Mouse (Mus musculus) limb, embryonic 11.5 days (tissue): Measurements from ENCODE around the gene Olfr466. TPM values are rescaled to one million over a fixed set of nuclear protein-coding genes. Genes with fewer than 3 reads are reported as not detected.

Experiments
- ATAC-seq: fragments of 200-750 bp; cut with Nextera tagmentation; 2 replicates; pipeline ENCODE4 v1.8.0; 2017; ENCODE audit warnings: low read depth; ENCODE audit not compliant: insufficient number of reproducible peaks, low FRiP score, low TSS enrichment
- DNase-seq: peaks from one replicate; pipeline ENCODE4 v3.0.0-alpha.2; 2015; ENCODE audit warnings: low spot score
- H3K27ac ChIP-seq: fragments of 300-500 bp; sonication (generic); replicated peaks from 2 replicates; pipeline ENCODE4 v1.5.1; 2014; ENCODE audit warnings: low read depth, mild to moderate bottlenecking, low read length
- H3K27me3 ChIP-seq: fragments of 300-500 bp; sonication (generic); 2 replicates; pipeline ENCODE4 v1.6.1; 2014; ENCODE audit warnings: mild to moderate bottlenecking, low read length, mixed read lengths; ENCODE audit not compliant: control insufficient read depth, insufficient read depth
- H3K36me3 ChIP-seq: fragments of 300-500 bp; sonication (generic); 2 replicates; pipeline ENCODE4 v1.6.1; 2014; ENCODE audit warnings: mild to moderate bottlenecking, low read length, moderate library complexity, mixed read lengths; ENCODE audit not compliant: control insufficient read depth, insufficient read depth
- H3K4me1 ChIP-seq: fragments of 300-500 bp; sonication (generic); 2 replicates; pipeline ENCODE4 v1.6.1; 2014; ENCODE audit warnings: low read length, mixed read lengths; ENCODE audit not compliant: control insufficient read depth, insufficient read depth
- H3K4me2 ChIP-seq: fragments of 300-500 bp; sonication (generic); 2 replicates; pipeline ENCODE4 v1.6.1; 2014; ENCODE audit warnings: low read depth, mild to moderate bottlenecking, moderate library complexity; ENCODE audit not compliant: severe bottlenecking
- H3K4me3 ChIP-seq: fragments of 300-500 bp; sonication (generic); 2 replicates; pipeline ENCODE4 v1.5.1; 2014; ENCODE audit warnings: low read depth, low read length
- H3K9ac ChIP-seq: fragments of 300-500 bp; sonication (generic); 2 replicates; pipeline ENCODE4 v1.6.1; 2014; ENCODE audit warnings: mild to moderate bottlenecking, low read length
- H3K9me3 ChIP-seq: fragments of 300-500 bp; sonication (generic); 2 replicates; pipeline ENCODE4 v1.6.1; 2016; ENCODE audit warnings: low read length; ENCODE audit not compliant: control insufficient read depth
- WGBS: fragments of 180-500 bp; shearing (Covaris S2); extraction: QIAGEN DNeasy Blood & Tissue Kit; methylation state at CpG from one replicate; pipeline ENCODE4 v1.1.7; 2014; 5-methylcytosine and 5-hydroxymethylcytosine counted together
- polyA plus RNA-seq: library from polyadenylated mRNA; unstranded; fragments of >200 nt; fragmentation: Nextera tagmentation; extraction: Ambion mirVana; gene quantifications from 2 replicates; pipeline ENCODE4 v1.2.1, GENCODE M21; 2014

Olfr466 gene
- not detected in 2 replicates for polyA plus RNA-seq

- no peak within 1 kb of the TSS for H3K9ac ChIP-seq
- H3K27me3 ChIP-seq: no peaks in the 10 kb centered on the region
- no peaks in the 10 kb centered on the region for H3K4me1 ChIP-seq
- no peak within 1 kb of the TSS for H3K27ac ChIP-seq
- 56% methylated on average over 1 of the region's 1 CpGs for WGBS
- DNase-seq (no peak), ATAC-seq (no peak)
- no peak within 1 kb of the TSS for H3K4me2 ChIP-seq
- H3K4me3 ChIP-seq: no peak within 1 kb of the TSS
- H3K36me3 ChIP-seq: no peaks in the 10 kb centered on the region
- H3K9me3 ChIP-seq: no peaks in the 10 kb centered on the region
These were observed at the start of gene Olfr466 for GRCm38 (mm10) chr13:65149940-65150339. Gene Olfr466, plus strand, starts transcription at chr13:65150240.

GRCm38 (mm10) chr13:65100678-65101077 is 49.4 kb upstream of the Olfr466 start:
- DNase-seq (no peak), ATAC-seq (no peak)
- Histone ChIP-seq H3K9me3 (no peaks in the 10 kb centered on the region), H3K4me2 (no peak overlapping the region), H3K4me3 (no peak overlapping the region), H3K27me3 (no peaks in the 10 kb centered on the region), H3K36me3 (no peaks in the 10 kb centered on the region), H3K4me1 (no peaks in the 10 kb centered on the region), H3K27ac (no peak overlapping the region), H3K9ac (no peak overlapping the region)
- WGBS: 95% methylated on average over 9 of the region's 9 CpGs

GRCm38 (mm10) chr13:65101232-65101631 is 48.8 kb upstream of the Olfr466 start:
- H3K36me3 ChIP-seq: no peaks in the 10 kb centered on the region
- DNase-seq: no peak
- no peaks in the 10 kb centered on the region for H3K27me3 ChIP-seq
- 94% methylated on average over 3 of the region's 3 CpGs for WGBS
- no peaks in the 10 kb centered on the region for H3K9me3 ChIP-seq
- no peak overlapping the region for H3K4me3 ChIP-seq
- H3K27ac ChIP-seq: no peak overlapping the region
- ATAC-seq: no peak
- no peak overlapping the region for H3K4me2 ChIP-seq
- no peak overlapping the region for H3K9ac ChIP-seq
- H3K4me1 ChIP-seq: no peaks in the 10 kb centered on the region

GRCm38 (mm10) chr13:65111961-65112360 is 38.1 kb upstream of the Olfr466 start:
- Histone ChIP-seq H3K4me1 (no peaks in the 10 kb centered on the region), H3K27ac (no peak overlapping the region), H3K9me3 (peaks cover 5% of the 10 kb centered on the region; the same call in 1 of the 2 replicates), H3K27me3 (no peaks in the 10 kb centered on the region), H3K4me2 (peak overlapping the region; percentile 68), H3K4me3 (peak overlapping the region; percentile 84), H3K9ac (peak overlapping the region; percentile 93), H3K36me3 (no peaks in the 10 kb centered on the region)
- ATAC-seq: no peak
- 0% methylated on average over 5 of the region's 5 CpGs for WGBS
- peak; percentile 29 for DNase-seq

GRCm38 (mm10) chr13:65112459-65113110 is 37.5 kb upstream of the Olfr466 start, which contains the start of gene Mfsd14b:
Gene Mfsd14b, minus strand, starts transcription at chr13:65112975.
- under 1% methylated on average over 60 of the region's 60 CpGs for WGBS
- ATAC-seq (peak; percentile 100), DNase-seq (peak; percentile 91)
- H3K4me2 ChIP-seq: peak within 1 kb of the TSS; percentile 68
- no peaks in the 10 kb centered on the region for H3K36me3 ChIP-seq
- H3K9ac ChIP-seq: peak within 1 kb of the TSS; percentile 93
- H3K27me3 ChIP-seq: no peaks in the 10 kb centered on the region
- peaks cover 3% of the 10 kb centered on the region; the same call in 1 of the 2 replicates for H3K9me3 ChIP-seq
- H3K4me1 ChIP-seq: no peaks in the 10 kb centered on the region
- peak within 1 kb of the TSS; percentile 84 for H3K4me3 ChIP-seq
- peak within 1 kb of the TSS; percentile 84 for H3K27ac ChIP-seq

- peak overlapping the region; percentile 84 for H3K4me3 ChIP-seq
- no peak overlapping the region for H3K27ac ChIP-seq
- ATAC-seq (peak; percentile 41; the same call in 1 of the 2 replicates), DNase-seq (no peak)
- peak overlapping the region; percentile 68 for H3K4me2 ChIP-seq
- no peaks in the 10 kb centered on the region for H3K9me3 ChIP-seq
- peak overlapping the region; percentile 93 for H3K9ac ChIP-seq
- H3K27me3 ChIP-seq: no peaks in the 10 kb centered on the region
- H3K36me3 ChIP-seq: no peaks in the 10 kb centered on the region
- H3K4me1 ChIP-seq: no peaks in the 10 kb centered on the region
- WGBS: 62% methylated on average over 3 of the region's 3 CpGs
These were observed 36.8 kb upstream of the Olfr466 start for GRCm38 (mm10) chr13:65113239-65113638.

GRCm38 (mm10) chr13:65120984-65121383 is 29.1 kb upstream of the Olfr466 start:
- no peaks in the 10 kb centered on the region for H3K9me3 ChIP-seq
- no peaks in the 10 kb centered on the region for H3K4me1 ChIP-seq
- 65% methylated on average over 3 of the region's 3 CpGs for WGBS
- no peak overlapping the region for H3K4me3 ChIP-seq
- H3K27ac ChIP-seq: no peak overlapping the region
- H3K9ac ChIP-seq: no peak overlapping the region
- ATAC-seq: no peak
- no peaks in the 10 kb centered on the region for H3K27me3 ChIP-seq
- no peak for DNase-seq
- no peak overlapping the region for H3K4me2 ChIP-seq
- no peaks in the 10 kb centered on the region for H3K36me3 ChIP-seq

GRCm38 (mm10) chr13:65122111-65122510 is 27.9 kb upstream of the Olfr466 start:
- H3K4me2 ChIP-seq: no peak overlapping the region
- no peak overlapping the region for H3K27ac ChIP-seq
- no peak overlapping the region for H3K4me3 ChIP-seq
- ATAC-seq (no peak), DNase-seq (no peak)
- no peaks in the 10 kb centered on the region for H3K27me3 ChIP-seq
- no peaks in the 10 kb centered on the region for H3K4me1 ChIP-seq
- no peak overlapping the region for H3K9ac ChIP-seq
- H3K9me3 ChIP-seq: no peaks in the 10 kb centered on the region
- no peaks in the 10 kb centered on the region for H3K36me3 ChIP-seq
- 91% methylated on average over 1 of the region's 1 CpGs for WGBS
